Mouse (Mus musculus) lung, postnatal 4 days (tissue): ENCODE results near the gene 1110004F10Rik.

ENCODE experiments used
- DNase-seq, 2 experiments: peaks; one replicate each; pipeline ENCODE4 v3.0.0; 2021

The 1110004F10Rik gene

DNA sequence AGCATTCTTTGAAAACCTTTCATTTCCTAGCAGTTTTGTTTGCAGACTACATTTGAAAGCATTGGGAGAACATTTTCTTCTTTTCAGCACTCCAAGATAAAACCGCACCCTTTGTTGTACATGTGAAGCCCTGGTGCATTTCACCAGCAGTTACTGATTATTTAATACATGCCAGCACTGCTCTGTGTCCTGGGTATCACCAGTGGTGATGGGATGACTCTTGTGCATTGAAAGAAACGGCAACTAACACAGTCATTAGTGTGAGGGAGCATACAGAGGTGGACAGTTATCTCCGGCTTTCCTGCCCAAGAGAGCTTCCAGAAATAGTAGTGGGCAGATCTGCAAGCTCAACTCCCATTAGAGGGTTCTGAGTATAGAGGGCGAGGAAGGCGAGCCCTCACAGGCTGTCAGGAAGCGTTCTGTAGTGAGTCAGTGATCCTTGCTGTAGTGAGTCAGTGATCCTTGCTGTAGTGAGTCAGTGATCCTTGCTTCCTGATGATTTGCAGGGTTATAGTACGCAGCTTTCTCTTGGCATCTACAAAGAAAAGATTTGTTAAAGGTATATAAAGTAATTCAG is 60.8 kb downstream of the 1110004F10Rik start:
- no peak for DNase-seq

DNA sequence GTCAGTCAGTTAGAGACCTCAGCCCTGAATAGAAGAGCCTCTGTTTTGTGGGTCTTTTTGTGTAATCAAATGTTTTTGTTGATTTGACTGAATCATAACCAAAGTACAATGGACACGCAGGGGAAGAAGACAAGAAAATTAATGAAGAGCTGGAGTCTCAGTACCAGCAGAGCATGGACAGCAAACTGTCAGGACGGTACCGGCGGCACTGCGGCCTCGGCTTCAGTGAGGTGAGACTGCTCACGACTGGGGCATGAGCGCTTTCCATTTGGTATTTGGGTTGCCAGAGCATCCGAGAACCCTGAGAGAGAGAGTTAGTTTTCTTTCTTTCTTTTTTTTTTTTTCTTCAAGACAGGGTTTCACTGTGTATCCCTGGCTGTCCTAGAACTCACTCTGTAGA is 63.9 kb downstream of the 1110004F10Rik start:
- no peak for DNase-seq

DNA sequence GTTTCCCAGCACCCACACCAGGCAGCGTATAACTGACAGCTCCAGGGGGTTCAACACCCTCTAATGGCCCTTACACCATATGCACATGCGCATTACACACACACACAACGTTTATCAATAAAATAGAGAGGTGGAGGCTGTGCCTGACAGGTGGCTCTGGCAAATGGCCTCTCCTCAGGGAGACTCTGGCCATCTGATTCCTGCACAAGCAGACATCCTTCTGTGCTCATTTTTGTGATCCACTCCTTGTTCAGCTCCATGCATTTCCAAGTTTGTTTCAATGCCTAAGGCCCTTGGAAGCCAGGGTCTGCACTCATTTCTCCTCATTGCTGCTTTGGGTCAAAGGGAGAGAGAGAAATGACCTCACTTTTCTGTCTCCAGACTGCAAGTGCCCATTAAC is 71.5 kb downstream of the 1110004F10Rik start:
- no peak for DNase-seq

DNA sequence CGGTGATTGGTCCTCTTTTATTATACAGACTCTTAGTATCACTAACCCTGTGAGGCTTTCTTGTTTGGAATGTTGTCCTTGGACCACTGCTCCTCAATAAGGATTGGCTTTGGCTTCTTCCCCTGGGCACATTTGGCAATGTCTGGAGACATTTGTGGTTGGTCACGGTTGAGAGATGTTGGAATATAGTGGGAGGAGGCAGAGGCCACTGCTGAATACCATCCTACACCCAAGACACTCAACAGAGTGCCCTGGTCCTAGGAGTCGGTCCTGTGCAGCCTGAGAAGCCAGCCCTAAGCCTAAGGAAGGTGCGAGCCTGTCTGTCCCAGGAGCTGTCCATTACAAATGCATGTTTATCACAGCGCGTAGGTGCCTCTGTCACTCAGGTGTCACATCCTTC is 72.3 kb downstream of the 1110004F10Rik start:
- DNase-seq, result no peak

DNA sequence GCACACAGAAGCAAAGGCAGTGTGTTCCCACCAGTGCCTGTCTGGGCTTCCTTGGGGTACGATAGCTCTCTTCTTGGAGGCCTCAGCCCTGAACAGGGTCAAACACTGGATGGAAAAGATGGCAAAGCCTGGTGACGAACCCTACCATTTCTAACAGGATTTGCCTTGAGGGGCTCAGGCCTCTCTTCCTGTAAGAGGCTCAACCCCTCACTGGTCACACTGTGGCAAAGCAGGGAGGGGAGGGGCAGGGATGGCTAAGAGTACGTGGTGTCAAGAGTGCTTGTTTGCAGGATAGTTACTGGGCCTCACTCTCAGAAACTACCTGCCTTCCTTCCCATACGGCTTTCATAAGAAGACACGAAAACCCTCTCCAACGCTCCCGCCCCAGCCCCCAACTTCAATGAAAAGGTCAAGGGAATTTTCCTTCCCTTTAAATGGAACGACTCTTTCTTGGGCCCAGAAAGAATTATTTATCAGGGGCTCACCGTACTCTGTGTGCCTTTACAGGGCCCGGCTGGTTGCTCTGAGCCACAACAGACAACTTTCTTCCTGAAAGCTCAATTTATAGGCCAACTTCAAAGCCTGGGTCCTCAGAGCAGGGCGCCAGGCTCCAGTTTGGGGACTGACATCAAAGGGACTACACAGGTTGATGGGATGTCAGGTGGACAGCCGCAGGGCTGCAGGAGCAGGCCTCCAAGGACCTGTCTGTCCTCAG is 76.2 kb downstream of the 1110004F10Rik start:
- no peak for DNase-seq

DNA sequence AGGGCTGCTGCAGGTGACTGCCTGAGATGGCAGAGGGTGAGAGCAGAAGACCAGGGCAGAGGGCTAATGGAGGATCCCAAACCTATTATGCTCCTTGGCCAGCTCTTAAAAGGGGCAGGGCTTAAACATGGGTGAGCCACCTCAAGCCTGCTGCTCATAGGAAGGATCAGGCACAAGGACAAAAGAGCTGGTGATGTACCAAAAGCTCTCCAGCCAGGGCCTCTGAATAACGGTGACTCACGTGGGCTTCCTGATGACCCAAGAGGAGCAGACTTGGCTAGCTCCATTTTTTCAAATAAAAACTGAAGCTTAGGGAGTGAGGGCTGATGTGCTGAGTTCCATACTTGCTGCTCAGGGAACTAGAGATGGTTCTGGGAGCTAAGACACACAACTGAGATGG is 76.8 kb downstream of the 1110004F10Rik start:
- DNase-seq, result no peak

DNA sequence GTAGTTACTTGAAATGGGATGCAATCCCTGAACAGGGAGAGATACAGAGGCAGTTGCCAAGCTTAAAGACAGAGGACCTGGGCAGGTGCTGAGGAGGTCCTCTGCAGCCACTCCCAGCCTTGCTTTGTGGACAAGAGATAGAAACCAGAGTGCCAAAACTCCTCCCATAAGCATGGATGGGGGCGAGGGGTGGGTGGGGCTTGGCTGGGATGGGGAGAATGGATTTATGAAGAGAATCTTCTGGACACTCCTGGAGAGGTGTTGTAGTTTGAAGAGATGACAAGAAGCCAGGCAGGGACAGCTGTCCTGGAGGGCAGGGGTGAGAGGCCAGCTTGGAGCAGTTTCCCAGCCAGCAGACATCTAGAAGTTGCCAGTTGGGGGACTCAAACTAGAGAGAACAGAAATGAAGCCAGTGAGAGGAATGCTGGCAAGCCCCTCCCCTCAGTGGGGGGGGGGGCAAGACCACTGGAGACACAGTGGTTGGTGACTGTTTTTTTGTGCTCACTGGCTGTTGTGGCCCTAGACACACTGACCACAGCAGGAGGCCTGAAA is 80.2 kb downstream of the 1110004F10Rik start:
- DNase-seq, result no peak

DNA sequence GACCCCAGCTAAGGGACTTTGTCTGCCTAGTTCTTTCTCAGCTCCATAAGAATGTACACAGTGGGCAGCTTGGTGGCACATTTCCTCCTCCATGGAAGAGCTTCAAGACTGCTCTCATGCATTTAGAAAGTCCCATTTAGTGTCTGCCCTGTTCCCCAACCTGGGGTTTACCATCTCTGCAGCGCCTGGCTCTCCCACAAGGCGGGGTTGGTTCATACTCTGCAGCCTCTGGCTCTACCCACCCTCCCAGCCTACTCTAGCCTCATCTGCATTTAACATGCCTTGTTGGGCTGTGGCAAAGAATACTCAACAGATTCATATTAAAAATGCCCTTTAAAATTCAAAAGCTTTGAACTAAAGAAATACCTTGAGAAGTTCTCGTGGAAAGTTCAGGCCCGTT is 81.5 kb downstream of the 1110004F10Rik start:
- DNase-seq, result no peak

DNA sequence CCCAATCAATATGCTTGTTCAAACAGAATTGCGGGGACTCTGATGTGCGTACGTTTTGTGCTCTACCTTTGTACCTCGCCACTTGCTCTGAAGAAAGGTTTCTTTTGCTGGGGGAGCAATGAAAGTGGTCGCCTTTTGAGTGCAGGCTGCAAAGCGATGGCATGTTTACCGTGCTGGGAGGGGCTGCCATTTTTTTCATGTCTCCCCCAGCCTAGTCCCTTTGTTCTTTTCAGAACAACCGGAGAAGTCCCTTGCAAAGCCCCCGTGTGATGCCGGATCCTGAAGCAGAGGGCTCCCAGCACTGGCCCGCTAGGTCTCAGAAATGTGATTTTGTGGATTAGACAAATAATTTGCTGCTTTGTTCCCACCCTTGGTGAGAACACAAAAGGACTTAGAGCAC is 82.0 kb downstream of the 1110004F10Rik start:
- no peak for DNase-seq

DNA sequence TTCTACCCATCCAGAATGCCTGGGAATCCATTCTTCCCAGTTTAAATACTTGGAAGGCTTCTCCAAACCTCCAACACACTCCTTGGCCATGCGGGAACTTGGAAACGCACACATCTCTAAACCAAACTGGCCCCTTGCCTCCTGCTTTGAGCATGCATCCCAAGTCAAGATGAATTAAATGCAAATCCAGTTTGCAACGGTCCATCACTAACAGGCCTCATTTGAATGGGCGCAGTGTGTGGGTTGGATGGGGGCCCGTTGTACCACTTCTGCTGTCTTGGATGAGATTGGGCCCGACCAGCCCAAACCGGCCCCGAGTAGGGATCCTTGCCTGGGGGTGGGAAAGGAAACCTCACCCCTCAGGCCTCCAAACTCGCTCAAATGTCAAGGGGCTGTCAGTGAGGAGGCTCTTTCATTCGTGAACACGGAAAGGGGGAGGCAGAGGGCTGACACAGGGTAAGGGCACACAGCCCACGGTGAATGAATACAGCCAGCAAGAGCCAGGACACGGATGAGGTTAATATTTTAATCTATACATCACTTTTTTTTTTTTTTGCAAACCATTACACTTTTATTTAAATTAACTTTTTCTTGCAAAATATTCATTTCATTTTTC is 83.9 kb downstream of the 1110004F10Rik start:
- DNase-seq, result peak; percentile 11 to 39

DNA sequence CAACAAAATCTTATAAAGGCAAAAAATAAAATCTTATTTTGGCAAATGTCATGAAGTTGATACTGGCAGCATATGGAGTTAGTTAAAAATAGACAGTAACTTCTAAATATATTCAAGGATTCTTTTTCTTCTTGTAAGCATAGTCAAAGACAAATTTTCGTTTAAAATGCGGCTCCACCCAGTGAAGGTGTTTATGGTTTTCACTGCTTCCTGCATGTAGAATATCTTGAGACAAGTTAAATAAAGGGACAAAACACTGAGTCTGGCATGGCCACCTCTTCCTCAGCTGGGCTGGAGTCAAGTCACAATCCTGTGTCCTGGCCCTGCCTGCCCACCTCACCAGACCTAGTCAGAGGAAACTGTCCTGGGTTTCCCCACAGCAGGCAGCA is 84.4 kb downstream of the 1110004F10Rik start:
- no peak for DNase-seq

DNA sequence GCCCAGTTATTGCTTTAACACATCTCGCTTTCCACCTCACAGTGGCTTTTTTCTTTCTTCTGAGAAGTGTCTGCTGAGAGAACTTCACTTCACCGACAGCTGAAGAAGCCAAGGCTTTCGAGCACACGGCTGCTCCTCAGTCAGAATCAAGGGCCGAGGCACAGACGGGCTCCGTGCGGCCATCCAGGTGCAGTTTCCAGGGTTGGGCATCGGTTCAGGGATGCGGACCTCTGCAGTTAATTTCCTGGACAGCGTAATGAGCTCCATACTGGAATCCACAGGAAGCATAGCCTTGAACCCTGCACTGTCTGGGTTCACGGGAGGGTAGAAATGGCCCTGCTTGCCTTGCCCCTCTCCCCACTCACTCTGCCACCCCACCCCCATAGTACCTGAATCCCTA is 84.9 kb downstream of the 1110004F10Rik start:
- DNase-seq, result no peak

DNA sequence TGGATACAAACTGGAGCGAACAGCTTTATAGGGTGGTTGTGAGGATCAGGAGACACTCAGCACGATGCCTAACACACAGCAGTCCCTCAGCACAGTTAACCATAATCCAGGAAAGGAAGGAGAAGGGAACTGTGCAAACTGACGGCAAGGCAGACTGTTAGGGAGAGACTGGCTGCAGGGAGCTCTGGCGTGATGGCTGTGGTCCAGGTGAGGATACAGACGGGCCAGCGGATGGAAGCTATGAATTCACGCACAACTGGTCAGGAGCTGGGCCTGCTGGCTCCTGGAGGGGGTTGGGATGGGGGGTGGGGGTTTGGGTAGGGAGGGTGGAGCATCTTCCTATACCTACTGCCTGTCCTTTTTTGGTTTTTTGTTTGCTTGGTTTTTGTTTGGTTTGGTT is 86.5 kb downstream of the 1110004F10Rik start:
- no peak for DNase-seq

DNA sequence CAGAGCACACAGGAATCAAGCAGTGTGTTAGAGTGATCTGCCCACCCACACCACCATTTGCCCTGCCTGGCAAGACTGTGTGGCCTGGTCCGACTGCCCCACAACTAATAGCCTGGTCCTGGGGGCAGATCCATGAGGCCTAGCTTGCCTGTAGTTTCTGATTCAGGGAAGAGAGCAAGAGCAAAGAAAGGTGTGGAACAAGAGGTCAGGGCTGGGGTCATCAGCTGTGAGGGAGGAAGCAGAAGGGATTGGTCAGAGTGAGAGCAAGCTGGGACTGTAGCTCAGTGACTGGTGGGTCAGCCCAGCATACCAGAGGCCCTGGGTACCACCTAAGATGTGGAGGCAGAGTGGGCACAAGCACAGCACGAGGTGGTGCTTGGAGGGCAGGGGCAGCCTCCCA is 87.9 kb downstream of the 1110004F10Rik start:
- DNase-seq, result no peak

DNA sequence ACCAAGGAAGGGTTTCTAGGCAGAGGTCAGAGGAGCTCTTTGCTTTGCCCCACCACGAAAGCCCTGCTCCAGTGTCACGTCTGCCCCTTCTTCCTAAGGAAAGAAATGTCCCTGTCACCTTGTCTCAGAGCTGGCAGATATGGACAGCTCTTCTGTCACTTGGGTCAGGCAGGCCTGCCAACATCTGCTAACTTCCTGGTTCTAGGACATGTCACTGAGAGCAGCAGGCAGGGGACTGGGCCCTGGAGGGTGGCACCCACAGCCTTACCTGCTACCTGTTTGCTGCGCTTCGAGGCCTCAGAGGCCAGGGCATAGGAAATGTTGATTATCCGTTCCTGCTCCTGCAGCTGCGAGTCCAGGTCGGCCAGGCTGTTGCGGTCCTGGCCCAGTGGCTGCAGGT is 89.1 kb downstream of the 1110004F10Rik start:
- no peak for DNase-seq

DNA sequence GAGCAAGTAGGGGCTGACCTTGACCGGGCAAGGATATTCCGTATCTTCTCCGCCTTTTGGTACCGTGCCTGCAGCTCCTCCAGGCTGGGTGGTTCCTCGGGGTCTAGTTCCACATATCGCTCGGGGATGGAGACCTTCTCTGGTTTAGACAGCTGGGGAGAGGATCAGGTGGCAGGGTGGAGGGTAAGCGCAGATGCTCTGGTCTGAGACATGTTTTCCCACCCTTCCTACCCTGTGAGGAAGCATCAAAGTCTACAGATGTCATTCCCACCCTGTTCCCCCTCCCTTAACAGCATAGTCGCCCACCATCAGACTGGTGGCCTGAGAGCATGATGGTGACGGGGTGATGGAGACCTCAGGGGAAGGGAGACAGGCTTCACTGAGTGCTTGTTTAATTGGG is 90.2 kb downstream of the 1110004F10Rik start:
- no peak for DNase-seq

DNA sequence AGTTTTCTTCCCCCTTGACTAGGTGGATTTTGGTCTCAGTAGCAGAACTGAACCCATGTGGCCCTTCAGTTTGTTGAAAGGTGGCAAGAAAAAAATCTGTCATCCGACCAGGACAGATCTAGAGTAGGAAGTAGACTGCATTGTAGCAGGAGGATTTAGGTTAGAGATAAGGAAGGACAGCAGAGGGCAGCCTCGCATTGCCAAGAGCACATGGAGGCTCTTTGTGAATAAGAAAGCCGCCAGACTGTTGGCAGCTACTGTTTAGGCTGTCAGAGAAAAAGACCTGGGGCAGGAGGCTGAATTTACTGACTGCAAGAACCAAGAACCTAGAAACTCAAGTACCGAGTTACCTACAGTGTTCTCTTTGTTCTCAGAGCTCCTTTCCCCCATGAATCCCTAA is 92.2 kb downstream of the 1110004F10Rik start:
- DNase-seq, result no peak

DNA sequence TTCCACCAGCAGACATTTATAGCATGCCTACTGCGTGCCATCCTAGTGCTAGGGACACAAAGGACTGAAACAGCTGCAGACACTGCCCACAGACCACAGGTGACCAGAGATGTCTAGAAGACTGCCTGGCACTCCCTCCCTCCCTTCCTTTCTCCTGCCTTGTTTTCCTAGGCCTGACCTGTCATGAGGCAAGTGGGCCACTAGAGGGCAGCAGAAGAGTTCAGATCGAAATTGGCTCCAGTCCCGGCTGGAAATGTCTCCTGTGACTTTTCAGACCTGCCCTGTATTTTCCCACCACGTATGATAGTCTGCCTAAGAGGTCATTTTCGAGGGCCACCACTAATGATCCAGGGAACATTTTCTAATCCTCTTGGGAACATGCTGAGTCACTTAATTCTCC is 92.9 kb downstream of the 1110004F10Rik start:
- peak; percentile 72 to 82 for DNase-seq

DNA sequence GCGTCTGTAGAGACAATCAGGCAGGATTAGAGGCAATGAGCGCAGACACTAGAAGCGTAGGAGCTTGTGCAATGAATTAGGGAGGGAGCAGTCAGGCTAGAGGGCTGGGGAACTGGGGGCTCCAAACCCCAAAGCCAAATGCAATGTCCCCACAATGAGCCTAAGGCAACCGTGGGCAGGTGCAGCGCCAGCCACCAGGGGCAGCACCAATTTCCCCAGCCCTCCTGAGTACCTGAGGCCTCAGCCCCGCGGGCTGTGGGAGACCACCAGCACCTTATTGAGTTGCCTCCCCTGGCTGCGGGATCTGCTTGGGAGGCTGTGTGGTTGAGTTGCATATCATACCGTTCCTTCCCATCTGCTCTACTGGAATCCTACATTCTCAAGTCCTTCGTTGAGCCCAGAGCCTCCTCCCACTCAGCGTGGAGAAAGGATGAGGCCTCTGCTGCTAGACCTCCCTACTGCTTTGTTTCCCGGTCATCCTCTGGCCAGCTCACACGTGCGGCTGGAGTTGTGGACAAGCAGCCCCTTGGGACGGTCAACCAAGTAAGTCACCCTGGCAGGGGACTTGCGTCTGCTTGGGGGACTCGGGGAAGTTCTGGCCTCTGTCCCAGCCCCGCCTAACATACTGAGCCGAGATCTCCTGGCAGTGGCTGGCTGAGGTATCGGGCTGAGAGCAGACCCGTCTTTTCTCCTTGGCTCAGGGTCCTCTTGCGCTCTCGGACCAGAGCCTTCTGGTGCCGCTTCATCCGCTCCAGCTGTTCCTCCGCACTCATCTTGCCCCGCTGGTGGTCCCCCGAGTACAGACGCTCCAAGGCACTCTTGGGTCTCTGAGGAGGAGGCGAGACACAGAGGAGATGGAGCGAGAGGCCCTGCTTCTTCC is 95.5 kb downstream of the 1110004F10Rik start:
- DNase-seq, result peak; percentile 50 to 84

DNA sequence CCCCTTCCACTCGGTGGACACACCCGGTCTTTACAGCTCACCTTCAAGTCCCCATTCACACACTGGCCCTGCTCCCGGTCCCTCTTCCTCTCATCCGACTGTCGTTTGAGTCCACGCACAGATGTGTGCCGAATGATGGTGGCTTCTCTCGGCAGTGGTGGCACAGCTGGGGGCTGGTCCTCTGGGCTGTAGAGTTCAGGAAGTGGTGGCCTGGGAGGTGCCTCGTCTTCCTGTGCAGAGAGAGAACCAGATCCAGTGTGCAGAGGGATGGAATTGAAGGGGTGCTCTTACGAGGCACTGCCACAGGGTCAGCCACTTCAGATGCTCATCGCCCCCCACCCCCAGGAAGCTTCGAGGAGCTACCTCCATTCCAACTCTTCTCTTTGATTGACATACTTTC is 98.0 kb downstream of the 1110004F10Rik start:
- DNase-seq, result no peak

DNA sequence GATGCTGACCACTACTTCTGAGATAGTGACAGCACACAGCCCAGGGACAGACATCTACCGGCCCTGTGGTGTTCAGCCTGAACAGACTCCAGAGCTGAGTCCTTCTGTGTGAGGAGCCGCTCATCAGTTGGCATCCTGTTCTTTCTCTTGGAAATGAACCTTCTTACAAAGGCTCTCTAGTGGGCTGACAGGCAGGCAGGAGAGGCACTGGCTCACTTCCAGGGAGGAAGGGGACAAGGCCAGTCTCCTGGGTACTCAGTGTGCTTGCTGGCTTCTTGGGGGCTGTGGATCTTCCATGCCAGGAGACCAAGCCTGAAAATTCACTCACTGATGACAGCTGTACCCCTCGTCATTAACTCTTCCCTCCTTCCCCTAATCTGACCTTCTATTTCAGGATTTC is 98.5 kb downstream of the 1110004F10Rik start:
- DNase-seq, result no peak

DNA sequence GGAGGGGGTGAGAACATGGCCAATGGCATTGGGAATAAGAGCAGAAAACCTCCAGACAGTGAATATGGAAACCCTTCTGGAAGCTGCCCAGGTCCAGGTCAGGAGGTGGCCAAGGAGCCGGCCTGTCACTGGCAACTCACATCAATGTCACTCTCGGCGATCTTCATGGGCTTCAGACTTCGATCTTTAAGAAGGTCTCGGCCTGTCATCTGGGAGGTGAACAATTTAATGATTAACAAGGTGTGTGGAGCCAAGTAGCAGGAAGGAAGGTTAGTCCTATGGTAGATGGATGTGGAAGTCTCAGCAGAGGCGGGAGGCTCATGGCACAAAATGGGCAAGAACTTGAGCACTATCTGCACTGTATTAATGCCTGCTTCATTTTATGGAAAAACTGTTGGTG is 105.8 kb downstream of the 1110004F10Rik start:
- DNase-seq, result no peak

DNA sequence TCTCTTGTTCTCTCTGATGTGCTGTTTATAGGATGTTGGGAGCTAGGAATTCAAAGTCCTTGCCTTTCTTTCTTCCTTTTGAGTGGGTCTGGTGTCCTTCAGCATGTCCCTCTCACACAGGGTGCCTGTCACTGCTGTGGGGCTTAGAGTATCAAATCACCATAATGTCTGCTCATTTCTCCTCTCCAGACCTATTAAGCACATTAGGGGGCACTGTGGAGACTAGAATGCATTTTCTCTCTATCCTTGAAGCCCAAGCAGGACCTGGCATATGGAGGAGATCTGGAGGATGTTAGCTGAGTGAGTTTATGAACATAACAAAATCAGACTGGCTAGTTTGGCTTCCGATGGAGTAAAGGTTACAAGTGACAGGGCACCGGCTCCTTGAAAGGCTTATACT is 107.9 kb downstream of the 1110004F10Rik start:
- DNase-seq, result no peak
